Mouse (Mus musculus) small intestine, adult 2 months (tissue): ENCODE data around the gene Lrtm2. TPM values are rescaled to one million over a fixed set of nuclear protein-coding genes. Genes with fewer than 3 reads are reported as not detected.

Experiments used
- H3K27ac ChIP-seq: fragments of 200-500 bp; 2 replicates; pipeline ENCODE4 v1.5.1; 2012; ENCODE audit warnings: low read depth, low read length, control low read depth, inconsistent platforms; ENCODE audit not compliant: insufficient read depth
- H3K27me3 ChIP-seq: fragments of 200-500 bp; 2 replicates; pipeline ENCODE4 v1.6.1; 2012; ENCODE audit warnings: mild to moderate bottlenecking, moderate library complexity, low read length, inconsistent platforms; ENCODE audit not compliant: control insufficient read depth, insufficient read depth
- H3K36me3 ChIP-seq: fragments of 200-500 bp; 2 replicates; pipeline ENCODE4 v1.6.1; 2012; ENCODE audit warnings: mild to moderate bottlenecking, low read length, control low read depth, inconsistent platforms; ENCODE audit not compliant: control insufficient read depth, insufficient read depth
- H3K4me1 ChIP-seq: fragments of 200-500 bp; 2 replicates; pipeline ENCODE4 v1.6.1; 2012; ENCODE audit warnings: low read length, inconsistent platforms, mixed read lengths; ENCODE audit not compliant: control insufficient read depth, insufficient read depth, insufficient read length
- H3K4me3 ChIP-seq: fragments of 200-500 bp; 2 replicates; pipeline ENCODE4 v1.5.1; 2012; ENCODE audit warnings: low read depth, mild to moderate bottlenecking, control low read depth, inconsistent platforms, low read length, moderate library complexity
- CTCF ChIP-seq: fragments of 200-500 bp; IDR thresholded peaks from 2 replicates; pipeline ENCODE4 v1.5.1; 2012; ENCODE audit warnings: low read depth, mild to moderate bottlenecking, control low read depth, inconsistent platforms, low read length, moderate library complexity, mixed read lengths; ENCODE audit not compliant: insufficient replicate concordance, insufficient read length; ENCODE audit errors: extremely low read depth
- POLR2A ChIP-seq: fragments of 200-500 bp; IDR thresholded peaks from 2 replicates; pipeline ENCODE4 v1.6.1; 2012; ENCODE audit warnings: low read depth, mild to moderate bottlenecking, control low read depth, inconsistent platforms, low read length, moderate library complexity
- WGBS: fragments of 180-500 bp; shearing (Covaris S2); methylation state at CpG from one replicate; pipeline ENCODE4 v1.1.7; 2018; 5-methylcytosine and 5-hydroxymethylcytosine counted together
- polyA plus RNA-seq: library from polyadenylated mRNA; depleted of rRNA; stranded (reverse); fragments of >200 nt; gene quantifications from 2 replicates; pipeline ENCODE4 v1.2.3, GENCODE M21; 2012

The Lrtm2 gene
- polyA plus RNA-seq, 1 experiment, result not detected

DNA sequence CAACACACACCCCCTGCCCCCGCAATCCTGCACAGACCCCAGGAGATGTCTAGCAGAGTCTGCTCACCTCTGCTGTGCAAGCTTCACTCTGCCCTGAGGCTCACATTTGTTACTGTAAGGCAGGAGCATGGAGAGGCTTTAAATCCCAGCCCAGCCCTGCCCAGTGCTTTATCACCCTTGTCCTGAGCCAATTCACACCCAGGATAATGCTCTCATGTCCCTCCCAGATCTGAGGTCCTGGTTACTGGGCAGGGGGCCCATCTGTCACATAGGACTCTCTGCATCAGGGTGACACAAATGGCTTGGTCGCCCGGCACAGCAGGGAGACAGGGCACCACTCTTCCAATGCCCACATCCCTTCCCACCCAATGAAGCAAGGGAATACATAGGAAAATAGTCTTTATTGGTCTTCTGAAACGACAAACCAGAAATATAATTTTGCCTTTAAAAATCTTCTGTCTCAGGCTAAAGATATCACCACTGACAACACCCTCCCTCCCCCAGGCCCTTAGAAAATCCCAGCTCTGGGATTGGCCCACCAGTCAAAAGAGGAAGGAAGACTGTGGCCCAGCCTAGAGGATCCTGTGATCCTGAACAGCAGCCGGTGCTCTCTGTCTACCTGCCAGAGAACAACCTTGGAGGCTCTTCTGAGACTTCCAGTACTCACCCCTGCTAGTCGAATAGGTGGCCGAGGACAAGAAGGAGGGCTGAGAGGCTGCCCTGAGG lies 15.7 kb downstream of the Lrtm2 start:
- no peak overlapping the region for H3K4me3 ChIP-seq
- no peaks in the 10 kb centered on the region for H3K4me1 ChIP-seq
- H3K36me3 ChIP-seq, result no peaks in the 10 kb centered on the region
- WGBS, result 44% methylated on average over 7 of the region's 7 CpGs
- H3K27me3 ChIP-seq, result no peaks in the 10 kb centered on the region
- no peak overlapping the region for H3K27ac ChIP-seq
- TF ChIP-seq POLR2A (no peak), CTCF (no peak)

DNA sequence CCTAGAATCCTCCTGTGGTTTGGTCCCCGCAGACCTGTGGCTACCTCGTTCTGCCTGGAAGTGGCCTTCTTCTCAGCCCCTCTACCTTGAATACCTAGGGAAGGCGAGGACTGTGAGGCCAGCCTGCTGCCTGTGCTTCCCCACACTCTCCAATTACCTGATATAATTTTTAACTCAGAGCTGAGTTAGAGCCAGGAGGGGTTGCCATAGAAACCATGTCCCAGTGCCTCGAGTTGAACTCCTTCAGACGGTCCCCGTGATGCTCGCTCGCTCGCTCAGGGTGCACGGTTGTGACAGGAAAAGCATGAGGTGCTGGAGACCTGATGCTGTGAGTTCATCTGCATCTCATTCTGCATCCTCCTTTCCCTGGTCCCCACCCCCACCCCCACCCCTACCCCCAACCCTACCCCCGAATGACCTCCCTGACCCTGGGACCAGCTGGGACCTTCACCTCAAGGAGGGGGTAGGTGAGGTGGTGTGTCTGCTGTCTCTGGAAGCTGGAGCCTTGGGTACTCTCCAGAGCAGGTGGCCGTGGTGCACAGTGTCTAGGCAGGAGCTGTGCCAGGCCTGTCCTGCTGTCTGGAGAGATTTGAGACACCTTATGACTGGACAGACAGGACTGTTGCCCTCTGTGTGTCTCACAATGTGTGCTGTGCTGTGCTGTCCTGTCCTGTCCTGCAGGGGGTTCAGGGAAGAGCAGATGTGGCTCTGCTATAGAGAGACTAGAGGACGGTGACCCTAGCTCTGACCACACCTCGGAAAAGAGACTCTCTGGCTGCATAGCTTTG lies 16.8 kb downstream of the Lrtm2 start:
- WGBS, result 52% methylated on average over 14 of the region's 14 CpGs
- H3K36me3 ChIP-seq, result no peaks in the 10 kb centered on the region
- TF ChIP-seq POLR2A (no peak), CTCF (no peak)

DNA sequence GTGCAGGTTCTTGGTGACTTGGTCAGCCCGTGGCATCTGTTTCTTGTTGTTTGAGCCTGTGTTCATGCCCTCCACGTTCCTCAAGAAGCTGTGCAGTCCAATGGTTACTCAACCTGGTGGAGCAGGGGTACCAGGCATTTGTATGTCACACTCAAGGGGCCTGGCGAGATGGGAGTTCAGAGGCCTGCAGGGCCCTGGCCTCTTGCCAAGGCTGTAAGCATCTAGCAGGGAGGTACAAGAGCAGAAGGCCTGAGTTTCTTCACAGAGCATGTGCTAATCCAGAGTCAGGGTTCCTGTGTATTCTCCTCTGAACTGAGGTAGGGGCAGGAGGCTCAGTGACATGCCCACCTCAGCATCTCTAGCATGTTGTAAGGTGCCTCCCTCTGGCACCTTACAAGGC lies 17.5 kb downstream of the Lrtm2 start:
- TF ChIP-seq POLR2A (no peak), CTCF (no peak)
- no peak overlapping the region for H3K4me3 ChIP-seq
- H3K27me3 ChIP-seq, result no peaks in the 10 kb centered on the region
- WGBS, result 45% methylated on average over 3 of the region's 3 CpGs
- H3K4me1 ChIP-seq, result no peaks in the 10 kb centered on the region
- no peaks in the 10 kb centered on the region for H3K36me3 ChIP-seq
- no peak overlapping the region for H3K27ac ChIP-seq

More for the DNA sequence above, 16.8 kb downstream of the Lrtm2 start:
- no peaks in the 10 kb centered on the region for H3K27me3 ChIP-seq
- no peak overlapping the region for H3K27ac ChIP-seq
- H3K4me3 ChIP-seq, result no peak overlapping the region
- H3K4me1 ChIP-seq, result no peaks in the 10 kb centered on the region

DNA sequence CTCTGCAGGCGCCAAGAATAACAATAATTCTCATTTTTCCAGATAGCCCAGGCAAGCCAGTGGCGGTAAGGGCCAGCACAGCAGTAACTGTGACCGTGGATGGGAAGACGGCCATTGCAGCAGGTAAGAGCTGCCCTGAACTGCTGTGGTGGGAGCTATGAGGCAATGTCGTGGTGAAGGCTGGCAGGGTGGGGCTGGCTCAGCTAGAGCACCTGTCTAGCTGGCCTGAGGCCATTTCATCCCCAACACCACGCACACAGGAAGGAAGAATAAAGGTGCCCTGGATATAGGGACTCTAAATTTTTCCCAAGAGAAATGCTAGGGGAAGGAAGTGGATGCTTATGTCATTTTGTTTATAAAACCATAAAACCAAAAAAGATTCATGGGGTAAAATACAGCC lies 18.2 kb downstream of the Lrtm2 start:
- Histone ChIP-seq H3K27me3 (no peaks in the 10 kb centered on the region), H3K4me1 (no peaks in the 10 kb centered on the region), H3K36me3 (no peaks in the 10 kb centered on the region), H3K4me3 (no peak overlapping the region), H3K27ac (no peak overlapping the region)
- 57% methylated on average over 6 of the region's 6 CpGs for WGBS
- TF ChIP-seq POLR2A (no peak), CTCF (no peak)

DNA sequence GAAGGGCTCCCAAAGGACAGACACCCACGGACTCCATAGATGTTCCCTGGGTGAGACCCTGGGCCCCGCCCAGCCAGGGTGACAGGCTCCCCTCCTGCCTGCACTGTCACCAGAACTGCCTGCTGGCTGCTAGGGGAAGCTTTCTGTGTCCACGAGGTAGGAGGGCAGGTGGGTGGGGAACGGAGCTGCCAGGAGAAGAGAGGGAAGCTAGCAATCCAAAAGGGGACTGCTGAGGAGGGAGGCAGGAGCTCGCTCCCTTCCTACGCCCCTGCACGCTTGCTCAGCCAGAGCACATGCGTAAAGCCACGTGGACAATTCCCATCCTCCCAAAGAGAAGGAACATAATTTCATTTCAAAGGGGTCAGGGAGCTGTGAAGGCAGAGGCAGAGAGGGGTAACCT lies 20.4 kb downstream of the Lrtm2 start:
- TF ChIP-seq CTCF, result no peak
- H3K27me3 ChIP-seq, result no peaks in the 10 kb centered on the region
- H3K36me3 ChIP-seq, result no peaks in the 10 kb centered on the region
- H3K27ac ChIP-seq, result no peak overlapping the region
- H3K4me3 ChIP-seq, result no peak overlapping the region
- WGBS, result 54% methylated on average over 9 of the region's 9 CpGs
- no peaks in the 10 kb centered on the region for H3K4me1 ChIP-seq

DNA sequence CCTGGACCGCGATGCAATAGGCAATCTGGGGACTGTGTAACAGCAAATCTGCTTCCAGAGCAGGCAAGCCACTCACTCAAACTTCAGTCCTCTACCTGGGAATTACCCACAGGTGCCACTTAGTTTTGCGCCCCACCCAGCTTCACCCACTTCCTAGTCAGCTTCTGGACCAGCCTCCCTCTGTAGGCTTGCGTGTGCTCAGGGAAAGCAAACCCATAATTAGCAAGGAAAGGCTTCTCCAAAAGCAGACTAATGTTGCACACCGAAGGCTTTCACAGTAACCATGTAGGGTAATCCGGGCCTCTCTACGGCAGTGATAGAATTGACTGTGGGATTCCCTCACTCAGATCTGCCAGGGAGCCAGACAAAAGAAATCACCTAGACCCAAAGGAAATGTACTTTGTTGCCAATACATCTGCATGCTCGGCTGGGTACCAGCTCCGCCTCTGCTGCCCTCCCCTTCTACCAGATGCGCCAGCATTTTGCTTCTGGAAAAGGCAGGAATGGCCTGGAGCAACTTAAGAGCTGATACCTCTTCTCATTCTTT lies 22.6 kb downstream of the Lrtm2 start:
- 70% methylated on average over 10 of the region's 10 CpGs for WGBS
- Histone ChIP-seq H3K27me3 (no peaks in the 10 kb centered on the region), H3K27ac (no peak overlapping the region), H3K36me3 (no peaks in the 10 kb centered on the region), H3K4me3 (no peak overlapping the region), H3K4me1 (no peaks in the 10 kb centered on the region)
- no peak for TF ChIP-seq POLR2A

DNA sequence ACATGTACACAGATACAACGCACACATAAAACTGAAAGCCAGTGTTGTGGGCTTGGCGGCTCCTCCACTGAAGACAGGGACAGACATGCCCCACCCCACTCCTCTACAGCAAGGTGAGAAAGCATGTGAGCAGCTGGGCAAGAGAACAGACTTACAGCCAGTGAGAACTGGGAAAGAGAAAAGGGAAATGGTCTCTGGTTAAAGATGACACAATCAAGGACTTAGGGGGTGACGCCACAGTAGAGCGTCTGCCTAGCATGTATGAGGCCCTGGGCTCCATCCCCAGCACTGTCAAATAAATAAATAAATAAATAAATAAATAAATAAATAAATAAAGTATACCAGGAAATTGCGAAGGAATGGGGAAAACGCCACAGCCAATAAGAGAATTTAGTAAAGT lies 27.2 kb downstream of the Lrtm2 start:
- WGBS, result 85% methylated on average over 6 of the region's 6 CpGs

DNA sequence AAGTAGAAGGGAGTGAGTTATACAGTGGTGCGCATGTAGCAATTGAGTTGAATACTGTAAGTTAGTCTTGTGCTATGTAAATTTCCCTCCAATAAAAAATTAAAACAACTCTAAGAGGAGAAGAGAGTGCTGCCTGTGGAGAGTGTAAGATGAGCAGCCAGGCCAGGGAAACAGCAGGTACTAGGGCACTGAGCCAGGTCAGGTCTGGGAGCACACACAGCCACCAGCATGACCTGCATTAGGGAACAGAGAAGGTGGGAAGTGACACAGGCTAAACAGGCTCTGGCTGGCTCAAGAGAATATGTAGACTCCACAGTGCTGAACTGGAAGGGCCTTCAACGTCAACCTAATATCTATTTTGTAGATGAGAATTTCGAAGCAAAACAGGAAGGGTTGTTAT lies 29.3 kb downstream of the Lrtm2 start:
- WGBS, result 85% methylated on average over 3 of the region's 3 CpGs
- H3K27ac ChIP-seq, result no peak overlapping the region
- no peaks in the 10 kb centered on the region for H3K36me3 ChIP-seq
- no peaks in the 10 kb centered on the region for H3K27me3 ChIP-seq
- TF ChIP-seq CTCF (no peak), POLR2A (no peak)
- no peaks in the 10 kb centered on the region for H3K4me1 ChIP-seq
- H3K4me3 ChIP-seq, result no peak overlapping the region

More for the DNA sequence above, 27.2 kb downstream of the Lrtm2 start:
- no peaks in the 10 kb centered on the region for H3K4me1 ChIP-seq
- H3K4me3 ChIP-seq, result no peak overlapping the region
- H3K36me3 ChIP-seq, result no peaks in the 10 kb centered on the region
- no peak for TF ChIP-seq CTCF
- no peak for TF ChIP-seq POLR2A
- no peaks in the 10 kb centered on the region for H3K27me3 ChIP-seq
- H3K27ac ChIP-seq, result no peak overlapping the region
